Mouse (Mus musculus): ENCODE data around the gene Gm8246. TPM values are rescaled to one million over a fixed set of nuclear protein-coding genes. Genes with fewer than 3 reads are reported as not detected.
"Not testable (repeated sequence)": the region's sequence is repeated elsewhere in the genome, so short reads cannot be mapped to it uniquely, and the experiment has no call there.

Gene Gm8246
- not detected for total RNA-seq (2021)
- not detected in 2 replicates for polyA plus RNA-seq (2012; rRNA removed)
- long read RNA-seq, result 0 reads

DNA sequence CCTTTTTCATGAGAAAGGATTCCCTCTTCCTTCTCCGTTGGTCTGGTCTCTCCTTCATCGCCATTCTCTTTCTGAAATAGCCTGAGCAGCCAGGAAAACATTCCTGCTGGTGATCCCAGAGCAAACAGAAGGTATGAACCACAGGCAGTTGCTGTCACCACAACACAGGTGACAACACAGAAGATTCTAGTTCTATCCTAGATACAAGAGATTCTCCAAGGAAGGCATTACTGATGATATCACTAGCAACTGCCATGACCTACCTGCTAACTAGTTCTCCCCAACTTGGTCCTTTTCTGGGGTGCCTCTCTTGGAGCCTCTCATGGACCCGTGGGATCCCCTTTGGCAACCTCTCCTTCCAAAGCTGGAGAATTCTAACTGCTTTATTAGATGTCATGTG is at the start of gene Gm8246:
Gene Gm8246 (minus strand): TSS at position 101 of the 400 bp plus-strand sequence.
- DNase-seq, result not testable (repeated sequence)

DNA sequence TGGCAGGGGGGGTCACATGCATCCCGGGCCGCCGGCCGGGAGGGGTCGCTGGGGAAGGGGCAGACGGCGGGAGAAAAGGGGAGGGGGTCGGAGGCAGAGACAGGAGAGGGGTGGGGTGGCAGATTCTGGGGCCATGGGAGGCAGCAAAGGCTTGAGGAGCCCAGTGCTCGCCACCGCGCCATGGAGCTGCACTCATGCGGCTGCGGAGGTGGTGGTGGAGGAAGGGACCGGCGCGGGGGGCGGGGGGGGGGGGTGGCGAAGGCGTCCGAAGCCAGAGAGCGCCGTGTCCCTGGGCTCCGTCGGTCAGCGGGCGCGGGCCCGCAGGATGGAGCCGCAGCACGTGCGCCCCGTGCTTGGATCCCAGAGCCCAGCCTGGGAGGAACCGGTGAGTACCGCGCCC is 23.7 kb upstream of the Gm8246 start, which contains the start of gene Gm3488:
Gene Gm3488 (plus strand): TSS at position 301 of the 400 bp plus-strand sequence.
- not testable (repeated sequence) for DNase-seq

DNA sequence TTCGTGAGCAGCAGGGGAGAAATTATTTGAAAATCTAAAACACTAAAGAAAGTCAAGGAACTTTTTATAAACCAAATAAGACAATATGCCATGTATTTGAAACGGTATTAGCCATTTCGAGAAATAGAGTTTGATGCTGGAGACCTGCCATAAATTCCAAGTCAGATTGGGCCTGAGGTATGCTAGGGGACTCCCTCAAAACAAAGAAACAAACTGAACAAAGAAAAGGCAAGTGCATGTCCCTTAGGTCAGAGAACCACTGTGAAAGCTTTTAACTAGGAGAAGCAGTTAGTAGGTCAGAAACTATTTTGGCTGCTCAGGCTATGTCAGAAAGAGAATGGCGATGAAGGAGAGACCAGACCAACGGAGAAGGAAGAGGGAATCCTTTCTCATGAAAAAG is 6.3 kb upstream of the Gm8246 start, which contains the start of gene Gm3187:
Gene Gm3187 (plus strand): TSS at position 301 of the 400 bp plus-strand sequence.
- DNase-seq, result not testable (repeated sequence)

DNA sequence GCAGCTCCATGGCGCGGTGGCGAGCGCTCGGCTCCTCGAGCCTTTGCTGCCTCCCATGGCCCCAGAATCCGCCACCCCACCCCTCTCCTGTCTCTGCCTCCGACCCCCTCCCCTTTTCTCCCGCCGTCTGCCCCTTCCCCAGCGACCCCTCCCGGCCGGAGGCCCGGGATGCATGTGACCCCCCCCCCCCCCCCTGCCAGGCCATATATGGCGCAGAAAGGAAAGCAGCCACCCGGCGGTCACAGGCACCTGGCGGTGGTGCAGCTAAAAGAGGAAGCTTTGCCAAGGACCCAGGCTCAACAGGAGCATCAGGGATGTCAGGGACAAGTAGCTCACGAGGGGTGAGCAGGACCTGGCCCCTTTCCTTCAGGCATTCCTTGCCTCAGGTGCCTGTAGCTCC is 17.2 kb downstream of the Gm8246 start:
- not testable (repeated sequence) for DNase-seq

DNA sequence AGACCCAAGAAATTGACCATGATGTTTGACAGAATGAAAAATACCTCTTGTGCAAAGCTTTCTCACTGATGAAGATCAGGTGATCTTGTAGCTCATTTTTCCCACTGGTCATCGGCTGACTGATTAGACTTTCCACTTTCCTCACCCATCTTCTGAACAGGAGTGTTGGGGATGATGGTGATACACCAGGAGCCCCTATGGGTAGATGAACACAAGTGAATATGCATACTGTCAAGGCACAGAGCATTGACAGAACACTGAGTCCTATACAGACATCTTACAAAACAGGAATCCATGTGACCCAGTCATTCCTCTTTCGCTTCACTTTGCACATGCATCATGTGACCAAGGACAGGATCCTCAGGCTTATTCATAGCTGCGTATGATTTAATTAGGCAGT is 22.3 kb downstream of the Gm8246 start, which contains the start of gene Gm3194:
Gene Gm3194 (minus strand): TSS at position 101 of the 400 bp plus-strand sequence.
- DNase-seq, result not testable (repeated sequence)

Other genes with a start within 250 kb of the Gm8246 start
- gene Gm3526, start 217.2 kb downstream of the Gm8246 start, total RNA-seq (2021), result not detected
- 0.06 TPM in 1 of 2 replicates, not detected in the other for gene Gm3526, start 217.2 kb downstream of the Gm8246 start, polyA plus RNA-seq (2012; rRNA removed)
- gene Gm3542, start 142.9 kb downstream of the Gm8246 start, total RNA-seq (2021), result not detected
- gene Gm3542, start 142.9 kb downstream of the Gm8246 start, polyA plus RNA-seq (2012; rRNA removed), result not detected in 2 replicates
- gene Gm3500, start 88.8 kb downstream of the Gm8246 start, total RNA-seq (2021), result not detected
- gene Gm3500, start 88.8 kb downstream of the Gm8246 start, polyA plus RNA-seq (2012; rRNA removed), result not detected in 2 replicates
- not detected for gene Gm3194, start 22.4 kb downstream of the Gm8246 start, total RNA-seq (2021)
- not detected in 2 replicates for gene Gm3194, start 22.4 kb downstream of the Gm8246 start, polyA plus RNA-seq (2012; rRNA removed)
- not detected for gene Gm3187, start 6.4 kb upstream of the Gm8246 start, total RNA-seq (2021)
- gene Gm3187, start 6.4 kb upstream of the Gm8246 start, polyA plus RNA-seq (2012; rRNA removed), result not detected in 2 replicates
- gene Gm3488, start 23.8 kb upstream of the Gm8246 start, total RNA-seq (2021), result not detected
- 0.06 TPM in 1 of 2 replicates, not detected in the other for gene Gm3488, start 23.8 kb upstream of the Gm8246 start, polyA plus RNA-seq (2012; rRNA removed)
- gene Gm3532, start 60.7 kb upstream of the Gm8246 start, total RNA-seq (2021), result not detected
- gene Gm3532, start 60.7 kb upstream of the Gm8246 start, polyA plus RNA-seq (2012; rRNA removed), result not detected in 2 replicates
- gene Gm8265, start 155.2 kb upstream of the Gm8246 start, total RNA-seq (2021), result not detected
- not detected in 2 replicates for gene Gm8265, start 155.2 kb upstream of the Gm8246 start, polyA plus RNA-seq (2012; rRNA removed)
- gene Gm9603, start 209.6 kb upstream of the Gm8246 start, total RNA-seq (2021), result not detected
- not detected in 2 replicates for gene Gm9603, start 209.6 kb upstream of the Gm8246 start, polyA plus RNA-seq (2012; rRNA removed)

Measured in adrenal gland, adult 2 months (tissue).